Mouse (Mus musculus) spleen, embryonic (tissue): ENCODE data around the gene Dvl2.

Source experiments
- CTCF ChIA-PET: fragments of 350-600 bp; sonication (Branson Sonifier 250); formaldehyde crosslinking; loops from one replicate; lab custom pipeline; 2022; lab: Charles Lee

The Dvl2 gene

GRCm38 (mm10) chr11:70027397-70027796 is 27.0 kb downstream of the Dvl2 start:
- CTCF ChIA-PET, result no interaction called here

GRCm38 (mm10) chr11:70028401-70029129 is 28.2 kb downstream of the Dvl2 start:
- CTCF ChIA-PET, result interaction anchor here (0.5 to 0.7 kb wide), 2 partner anchors 37 to 725 kb away, joined by 4 read pairs; no protein-coding TSS in a partner anchor

DNA sequence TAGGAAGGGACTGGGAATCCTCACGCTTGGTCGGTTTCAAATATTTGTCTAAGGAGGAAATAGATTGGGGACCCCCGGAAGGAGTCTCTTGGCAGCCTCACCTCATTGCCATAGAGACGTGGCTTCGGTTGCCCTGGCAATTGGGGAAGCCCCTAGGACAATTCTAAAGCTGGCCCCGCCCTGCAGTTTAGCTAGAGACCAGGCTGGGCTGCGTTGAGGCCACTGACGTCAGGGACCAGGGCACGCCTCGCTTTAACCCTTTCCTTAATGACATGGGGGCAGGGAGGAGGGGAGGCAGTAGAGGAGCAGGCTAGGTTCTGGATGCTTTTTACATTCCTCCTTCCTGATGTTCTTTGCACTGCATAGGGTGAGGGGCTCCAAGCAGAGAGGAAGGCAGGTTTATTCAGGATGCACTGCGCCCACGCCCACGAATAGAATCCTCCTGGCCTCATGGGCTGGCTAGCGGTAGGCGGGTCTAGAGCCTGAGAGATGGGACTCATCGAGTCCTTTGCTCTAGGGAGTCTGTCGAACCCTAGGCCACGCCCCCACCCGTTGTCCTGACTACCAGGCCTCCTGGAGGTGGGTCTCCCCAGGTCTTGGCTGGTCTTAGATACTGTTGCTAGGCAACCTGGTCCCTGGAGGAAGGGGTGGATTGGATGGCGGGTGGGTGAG is 28.9 kb downstream of the Dvl2 start:
- CTCF ChIA-PET, result no interaction called here

DNA sequence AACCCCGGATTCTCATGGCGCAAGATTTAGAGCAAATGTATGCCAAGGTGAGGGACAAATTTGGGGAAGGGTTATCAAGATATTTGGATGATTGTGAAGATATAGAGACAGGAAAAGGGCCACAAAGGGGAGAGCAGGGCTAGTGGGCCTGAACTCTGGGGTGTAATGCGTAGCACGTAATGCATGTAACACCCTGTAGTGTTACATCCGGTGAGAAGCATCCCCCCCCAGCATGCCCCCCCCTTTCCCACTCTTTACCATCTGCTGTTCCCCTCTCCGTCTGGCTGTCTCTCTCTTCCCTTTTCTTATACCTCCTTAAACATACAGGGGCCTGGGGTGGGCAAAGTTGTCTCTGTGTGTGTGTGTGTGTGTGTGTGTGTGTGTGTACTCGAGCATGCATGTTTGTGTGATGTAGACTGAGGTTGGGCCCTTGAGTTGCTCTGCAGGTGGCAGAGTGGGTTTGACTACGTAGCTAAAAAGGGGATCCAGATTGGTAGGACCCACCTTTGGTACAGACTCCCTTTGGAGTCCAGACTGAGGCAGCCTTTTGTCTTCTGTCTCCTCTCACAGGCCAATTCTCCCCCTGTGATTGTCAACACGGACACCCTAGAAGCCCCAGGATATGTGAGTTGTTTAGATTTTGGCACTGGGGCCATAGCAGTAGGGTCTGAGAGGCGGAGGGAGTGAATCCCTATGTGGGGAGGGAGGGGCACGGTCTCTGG is 29.6 kb downstream of the Dvl2 start:
- CTCF ChIA-PET, result no interaction called here

GRCm38 (mm10) chr11:70030651-70031320 is 30.4 kb downstream of the Dvl2 start:
- CTCF ChIA-PET, result no interaction called here

DNA sequence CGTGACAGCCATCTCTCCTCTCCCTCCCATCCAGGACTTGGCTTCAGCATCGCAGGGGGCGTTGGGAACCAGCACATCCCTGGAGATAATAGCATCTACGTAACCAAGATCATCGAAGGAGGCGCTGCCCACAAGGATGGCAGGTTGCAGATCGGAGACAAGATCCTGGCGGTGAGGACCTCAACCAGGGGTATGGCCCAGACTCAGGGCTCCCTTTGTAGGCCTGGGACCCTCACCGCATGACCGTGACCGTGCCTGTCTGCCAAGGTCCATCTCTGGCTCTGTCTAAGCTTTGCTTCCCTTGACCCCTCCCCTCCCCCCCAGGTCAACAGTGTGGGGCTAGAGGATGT is 30.9 kb downstream of the Dvl2 start:
- CTCF ChIA-PET, result no interaction called here

- CTCF ChIA-PET, result no interaction called here
Measured at GRCm38 (mm10) chr11:70038174-70038573, 37.8 kb downstream of the Dvl2 start.

- CTCF ChIA-PET, result no interaction called here
Measured at GRCm38 (mm10) chr11:70039631-70040030, 39.2 kb downstream of the Dvl2 start.

DNA sequence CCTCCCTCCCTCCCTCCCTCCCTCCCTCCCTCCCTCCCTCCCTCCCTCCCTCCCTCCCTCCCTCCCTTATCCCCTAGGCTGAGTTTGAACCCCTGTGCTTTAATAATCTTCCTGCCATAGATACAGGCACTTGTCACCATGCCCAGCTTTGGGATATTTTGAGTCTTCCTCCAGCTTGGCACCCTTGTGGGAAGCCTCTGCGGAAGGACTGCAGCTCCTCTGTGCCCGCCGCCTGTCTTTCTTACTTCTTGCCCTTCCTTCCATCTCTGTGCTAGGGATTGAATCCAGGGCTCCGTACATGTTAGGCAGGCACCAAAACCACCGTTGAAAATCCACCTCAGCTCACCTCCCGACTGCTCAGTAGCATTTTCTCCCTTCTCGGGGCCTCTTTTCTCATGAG is 39.8 kb downstream of the Dvl2 start:
- CTCF ChIA-PET, result no interaction called here

DNA sequence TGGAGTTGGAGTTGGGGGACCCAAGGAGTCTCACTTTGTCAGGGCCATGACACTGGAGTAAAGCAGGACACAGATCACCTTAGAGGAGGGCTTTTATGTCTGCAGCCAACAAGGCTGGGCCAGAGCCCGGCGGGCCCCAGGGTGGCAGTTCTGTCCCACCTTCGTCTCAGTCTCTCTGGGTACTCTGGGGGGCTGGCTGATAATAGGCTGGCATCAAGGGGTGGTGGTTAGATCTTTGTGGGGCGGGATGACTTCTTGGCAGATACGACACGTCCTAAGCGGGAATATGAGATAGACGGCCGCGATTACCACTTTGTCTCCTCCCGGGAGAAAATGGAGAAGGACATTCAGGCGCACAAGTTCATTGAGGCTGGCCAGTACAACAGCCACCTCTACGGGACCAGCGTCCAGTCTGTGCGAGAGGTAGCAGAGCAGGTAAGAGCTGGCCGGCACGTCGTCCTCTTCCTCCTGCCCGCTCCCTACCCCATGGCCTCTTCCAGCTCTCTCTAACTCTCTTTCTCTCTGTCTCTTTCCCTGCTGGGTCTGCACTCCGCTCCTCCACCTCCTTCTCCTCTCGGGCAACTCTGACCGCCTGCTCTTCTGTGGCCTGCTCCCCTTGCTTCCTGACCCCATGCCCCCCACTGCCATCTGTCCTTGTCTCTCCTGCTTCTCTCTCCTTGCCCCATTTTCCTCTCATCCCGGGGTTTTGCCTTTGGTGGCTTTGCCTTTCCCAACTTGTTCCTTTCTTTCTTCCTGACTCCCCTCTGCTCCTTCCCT is 42.1 kb downstream of the Dvl2 start:
- CTCF ChIA-PET, result no interaction called here

- CTCF ChIA-PET, result no interaction called here
Measured at GRCm38 (mm10) chr11:70043665-70044064, 43.3 kb downstream of the Dvl2 start.

DNA sequence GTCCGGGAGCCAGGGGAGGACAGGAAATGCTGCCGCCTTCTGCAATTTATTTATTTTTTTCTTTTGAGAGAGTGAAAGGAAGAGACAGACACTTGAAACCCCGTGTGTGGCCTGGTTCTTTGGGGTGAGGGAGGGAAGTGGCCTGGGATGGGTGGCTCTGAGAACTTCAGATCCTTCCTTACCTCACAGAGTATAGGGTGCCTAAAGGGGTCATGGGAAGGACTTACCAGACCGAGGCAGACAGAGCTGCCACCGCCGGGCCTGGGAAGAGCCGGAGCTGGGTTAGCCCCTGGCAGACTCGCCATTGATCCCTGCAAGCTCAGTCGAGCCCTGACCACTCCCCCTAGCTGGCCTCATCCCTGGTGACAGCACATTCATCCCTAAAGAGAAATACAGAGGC is 45.0 kb downstream of the Dvl2 start:
- CTCF ChIA-PET, result interaction anchor here (1.4 kb wide), 1 partner anchor 10 kb away, joined by 3 read pairs; no protein-coding TSS in a partner anchor

- CTCF ChIA-PET, result no interaction called here
Measured at GRCm38 (mm10) chr11:70049366-70049765, 49.0 kb downstream of the Dvl2 start.

DNA sequence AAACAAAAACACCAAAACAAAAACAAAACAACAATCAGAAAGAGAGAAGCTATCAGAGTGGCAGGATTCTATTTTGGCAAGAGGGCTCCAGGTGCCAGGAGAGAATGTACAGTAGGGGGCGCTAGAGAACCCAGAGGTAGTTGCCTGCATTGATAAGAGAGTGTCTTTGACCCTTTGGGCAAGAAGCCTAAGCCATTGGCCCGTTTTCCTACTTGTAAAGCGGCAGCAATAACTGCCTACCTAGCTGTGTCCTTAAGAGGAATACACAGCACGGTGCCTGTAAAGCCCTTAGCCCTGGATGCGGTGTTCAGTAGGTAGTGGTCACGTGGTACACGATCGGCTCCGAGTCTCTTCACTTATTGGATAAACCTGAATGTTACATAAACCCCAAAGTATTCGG is 49.4 kb downstream of the Dvl2 start:
- CTCF ChIA-PET, result interaction anchor here (0.7 kb wide), 1 partner anchor 116 kb away, joined by 3 read pairs; no protein-coding TSS in a partner anchor

DNA sequence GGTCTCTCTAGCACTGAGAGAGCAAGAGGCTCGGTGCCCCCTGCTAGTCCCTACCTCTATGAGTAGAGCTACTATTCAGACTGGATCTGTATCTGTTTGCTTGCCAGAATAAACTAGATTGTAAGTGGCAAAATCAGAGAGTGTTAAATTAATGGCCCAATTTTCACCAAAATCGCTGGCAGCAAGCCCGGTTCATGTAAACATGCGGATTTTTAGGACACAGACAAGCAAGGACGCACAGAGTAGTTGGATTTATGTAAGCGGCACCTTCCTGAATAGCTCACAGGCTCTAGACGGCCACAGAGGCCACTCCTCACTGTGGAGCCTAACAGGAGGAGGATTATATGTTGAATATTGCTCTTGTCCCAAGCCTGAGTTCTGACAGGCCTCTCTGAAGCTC is 52.8 kb downstream of the Dvl2 start:
- CTCF ChIA-PET, result no interaction called here

DNA sequence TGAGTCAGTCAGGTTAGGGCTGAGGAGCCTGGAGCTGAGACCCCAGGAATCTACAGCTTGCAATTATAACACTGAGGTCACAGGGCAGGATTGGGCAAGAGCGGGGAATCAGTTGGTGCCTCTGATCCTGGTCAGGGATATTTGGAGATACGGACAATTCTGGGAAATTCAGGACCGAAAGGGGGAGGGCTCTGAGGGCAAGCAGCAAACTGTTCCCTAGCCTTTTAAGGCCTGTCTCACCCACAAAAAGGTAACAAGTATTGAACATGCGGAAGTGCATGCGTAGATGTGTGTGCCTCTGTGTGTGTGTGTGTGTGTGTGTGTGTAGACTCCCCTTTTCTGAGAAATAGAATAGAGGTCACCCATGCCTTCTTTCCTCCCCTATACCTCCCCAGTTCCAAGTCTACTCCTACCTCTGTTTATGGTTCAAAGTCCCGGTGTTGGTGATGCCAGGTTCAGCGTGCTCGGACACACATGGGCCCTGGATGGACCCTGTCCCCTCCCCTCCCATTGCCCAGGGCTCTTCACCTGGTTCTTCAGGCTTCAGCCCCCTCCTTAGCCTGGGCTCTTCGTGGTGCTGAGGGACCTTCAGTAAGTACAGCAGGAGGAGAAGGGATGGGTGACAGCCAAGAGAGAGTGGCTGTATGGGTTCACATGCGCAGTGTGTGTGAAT is 53.6 kb downstream of the Dvl2 start, which contains the start of gene Asgr1:
TSS of gene Asgr1 (plus strand) at position 188 of the 673 bp plus-strand sequence.
- CTCF ChIA-PET, result no interaction called here

GRCm38 (mm10) chr11:70055618-70056214 is 55.3 kb downstream of the Dvl2 start:
- CTCF ChIA-PET, result interaction anchor here (0.5 to 0.8 kb wide), 5 partner anchors 10 to 152 kb away, joined by 3 to 11 read pairs (median 4); no protein-coding TSS in a partner anchor

DNA sequence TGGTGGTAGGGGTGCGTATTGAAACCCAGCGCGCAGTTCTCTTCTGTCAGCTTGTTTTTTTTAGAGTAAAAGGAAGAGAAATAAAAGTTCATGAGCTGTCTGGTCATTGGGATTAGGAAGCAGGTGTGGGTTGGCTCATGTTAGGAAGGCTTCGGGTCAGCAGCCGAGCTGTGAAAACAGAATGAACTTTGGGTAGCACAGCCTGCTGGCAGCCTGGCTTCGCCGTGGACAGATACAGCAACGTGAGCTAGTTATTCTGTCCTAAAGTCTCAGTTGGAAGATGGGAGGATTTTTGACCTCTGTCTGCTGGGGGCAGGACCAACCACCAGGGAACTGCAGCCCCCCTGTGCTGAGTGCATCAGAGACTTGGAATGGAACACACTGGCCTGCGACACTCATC is 57.4 kb downstream of the Dvl2 start:
- CTCF ChIA-PET, result no interaction called here

GRCm38 (mm10) chr11:70059930-70060329 is 59.5 kb downstream of the Dvl2 start:
- CTCF ChIA-PET, result no interaction called here
